Mouse (Mus musculus) C2C12 (cell line): ENCODE results near the gene Ubqln1.

Experiments
- CEBPB ChIP-seq: IDR thresholded peaks from one replicate; pipeline ENCODE4 v1.6.1; 2011; ENCODE audit warnings: low read depth, mild to moderate bottlenecking, control low read depth, moderate library complexity
- CTCF ChIP-seq: IDR thresholded peaks from one replicate; pipeline ENCODE4 v1.5.1; 2011; ENCODE audit not compliant: control insufficient read depth, insufficient read depth, insufficient read length
- FOSL1 ChIP-seq: IDR thresholded peaks from one replicate; pipeline ENCODE4 v1.8.0; 2011; ENCODE audit warnings: mild to moderate bottlenecking, low read length; ENCODE audit not compliant: poor library complexity, insufficient read depth, severe bottlenecking
- MAX ChIP-seq: IDR thresholded peaks from one replicate; pipeline ENCODE4 v1.6.1; 2011; ENCODE audit warnings: mild to moderate bottlenecking, control low read depth
- MYOD1 ChIP-seq: IDR thresholded peaks from one replicate; pipeline ENCODE4 v1.6.1; 2011; ENCODE audit warnings: low read depth; ENCODE audit not compliant: control insufficient read depth, insufficient read length
- MYOG ChIP-seq: IDR thresholded peaks from one replicate; pipeline ENCODE4 v1.6.1; 2011; ENCODE audit not compliant: control insufficient read depth, insufficient read length; ENCODE audit errors: extremely low read depth
- USF1 ChIP-seq: IDR thresholded peaks from one replicate; pipeline ENCODE4 v1.6.1; 2011; ENCODE audit warnings: low read depth, mild to moderate bottlenecking, control low read depth, moderate library complexity

GRCm38 (mm10) chr13:58160761-58161160 is 54.7 kb downstream of the Ubqln1 start:
- TF ChIP-seq CTCF (no peak), MAX (no peak), CEBPB (no peak), MYOG (no peak), USF1 (no peak), MYOD1 (no peak), FOSL1 (no peak)
